Mouse (Mus musculus) retina, embryonic 14.5 days (tissue): Measurements from ENCODE around the gene Nek7.
A peak's percentile ranks its signal among the peaks of the same experiment; 100 is the strongest.

ENCODE experiments used
- DNase-seq: peaks from one replicate; pipeline ENCODE4 v3.0.0-alpha.2; 2015; ENCODE audit warnings: low spot score

Nek7 gene

DNA sequence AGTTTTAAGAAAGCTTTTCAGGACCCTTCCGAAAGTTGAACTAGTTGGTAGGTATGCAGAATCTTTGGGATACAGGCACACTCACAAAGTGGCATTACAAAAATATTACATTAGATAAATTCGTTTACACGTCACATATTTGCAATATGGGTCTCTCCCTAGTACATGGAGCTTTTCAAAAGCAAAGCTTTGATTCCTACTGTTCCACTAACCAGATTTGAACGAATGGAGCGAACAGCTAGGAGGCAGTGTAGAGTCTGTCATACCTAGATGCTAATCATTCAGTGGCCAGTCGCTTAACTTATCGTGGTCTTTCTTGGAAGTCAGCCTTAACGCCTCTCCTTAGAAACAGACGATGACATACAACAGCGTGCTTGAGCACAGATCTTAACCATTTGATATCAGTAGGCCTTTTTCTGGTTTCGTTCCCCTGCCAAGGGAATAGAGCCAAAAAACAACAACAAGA is at the start of gene Nek7:
Gene Nek7, minus strand, starts transcription at position 146 of the 466 bp plus-strand sequence.
- peak; percentile 77 for DNase-seq

DNA sequence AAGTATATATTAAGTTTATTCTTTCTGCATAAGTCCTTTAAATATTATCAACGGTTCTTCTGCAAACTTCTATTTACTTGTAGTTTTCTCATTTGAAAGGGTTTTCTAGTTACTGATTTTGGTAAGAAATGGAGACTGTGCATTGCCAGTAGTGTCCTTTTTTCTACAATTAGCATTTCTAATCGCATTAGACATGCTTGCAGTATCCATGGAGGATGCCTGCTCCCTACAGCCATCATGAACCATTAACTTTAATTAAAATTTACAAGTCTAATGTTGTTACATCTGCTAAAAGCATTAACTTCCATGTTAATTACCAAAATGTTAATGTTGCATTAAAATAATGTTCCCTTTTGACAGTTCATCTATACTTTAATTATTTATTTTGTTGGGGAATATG is 42.4 kb upstream of the Nek7 start:
- no peak for DNase-seq

DNA sequence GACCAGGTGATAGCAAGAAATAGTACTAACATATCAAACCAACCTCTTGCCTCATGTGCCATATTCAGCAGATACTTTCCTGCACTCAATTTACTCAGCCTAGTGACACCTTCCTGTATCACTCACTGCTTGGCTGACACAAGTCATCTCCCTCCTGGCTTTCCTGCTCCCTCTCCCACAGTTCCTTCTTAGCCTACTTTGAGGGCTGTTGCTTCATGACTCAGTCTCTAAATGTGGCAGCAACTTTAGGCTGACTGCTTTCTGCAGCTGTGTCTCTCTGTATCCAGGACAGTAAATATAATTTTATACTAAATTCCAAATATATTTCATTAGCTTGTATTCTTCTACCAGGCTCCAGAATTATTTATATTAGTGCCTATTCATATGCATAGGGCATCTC is 34.3 kb upstream of the Nek7 start:
- no peak for DNase-seq

DNA sequence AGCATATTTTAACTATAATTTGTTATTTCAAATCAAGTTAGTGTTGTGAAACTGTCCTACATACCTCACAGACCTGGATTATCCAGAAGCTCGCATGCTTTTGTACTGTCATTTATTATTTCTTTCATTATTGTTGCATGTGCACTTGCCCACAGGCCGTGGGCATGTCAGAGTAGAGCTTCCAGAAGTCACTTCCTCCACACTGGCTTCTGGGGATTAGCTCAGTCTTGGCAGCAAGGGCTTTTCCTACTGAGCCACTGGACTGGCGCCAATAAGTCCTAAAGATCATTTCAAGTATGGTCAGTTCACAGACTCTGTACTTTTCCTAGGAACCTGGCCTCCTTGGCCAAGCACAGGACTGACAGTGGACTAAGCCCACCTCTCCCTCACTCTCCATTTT is 25.1 kb upstream of the Nek7 start:
- no peak for DNase-seq

DNA sequence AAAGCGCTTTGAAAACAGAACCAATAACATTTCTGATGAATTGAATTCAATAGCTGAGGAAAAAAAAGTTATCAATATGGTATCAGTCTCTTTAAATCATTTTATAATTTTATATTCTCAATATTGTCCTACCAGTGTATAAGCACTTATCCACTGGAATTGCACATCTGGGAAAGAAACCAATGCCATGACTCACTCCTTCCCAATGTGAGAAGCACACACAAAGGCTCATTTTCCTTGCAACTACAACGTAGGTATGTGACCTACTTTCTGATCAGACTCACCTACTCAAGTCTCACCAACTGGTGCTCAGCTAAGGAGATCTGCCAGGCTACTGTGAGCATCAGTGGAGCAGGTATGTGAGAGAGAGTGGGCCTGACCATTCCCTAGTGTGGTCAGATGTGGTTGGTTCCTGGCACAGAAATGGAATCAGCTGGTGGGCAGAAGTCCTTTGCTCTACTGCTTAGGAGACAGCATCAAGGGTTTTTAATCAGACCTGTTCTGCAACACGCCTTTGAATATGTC is 23.4 kb upstream of the Nek7 start:
- no peak for DNase-seq

DNA sequence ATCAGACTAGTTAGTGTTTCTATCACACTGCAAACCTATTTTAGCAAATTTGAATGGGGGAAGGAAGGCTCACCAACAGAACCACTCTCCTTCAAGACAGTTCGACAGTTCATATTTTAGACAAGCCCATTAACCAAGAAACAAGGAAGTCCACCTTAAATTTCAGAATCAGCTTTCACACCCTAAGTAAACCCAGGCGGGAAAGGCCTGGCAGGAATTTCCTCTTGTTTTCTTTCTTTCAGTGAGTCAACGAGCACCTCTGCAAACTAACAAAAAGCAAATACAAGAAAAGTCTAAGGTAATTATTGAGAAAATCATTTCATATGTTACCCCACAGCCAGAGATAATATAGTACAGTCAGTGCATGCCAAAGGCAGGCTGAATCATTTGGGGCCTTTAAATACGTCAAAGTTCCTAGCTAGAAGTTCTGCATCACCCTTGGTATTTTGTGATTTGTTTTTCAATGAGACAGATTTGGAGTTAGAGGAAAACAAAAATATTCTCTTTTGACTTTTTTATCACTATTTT is 21.1 kb upstream of the Nek7 start:
- DNase-seq: no peak

DNA sequence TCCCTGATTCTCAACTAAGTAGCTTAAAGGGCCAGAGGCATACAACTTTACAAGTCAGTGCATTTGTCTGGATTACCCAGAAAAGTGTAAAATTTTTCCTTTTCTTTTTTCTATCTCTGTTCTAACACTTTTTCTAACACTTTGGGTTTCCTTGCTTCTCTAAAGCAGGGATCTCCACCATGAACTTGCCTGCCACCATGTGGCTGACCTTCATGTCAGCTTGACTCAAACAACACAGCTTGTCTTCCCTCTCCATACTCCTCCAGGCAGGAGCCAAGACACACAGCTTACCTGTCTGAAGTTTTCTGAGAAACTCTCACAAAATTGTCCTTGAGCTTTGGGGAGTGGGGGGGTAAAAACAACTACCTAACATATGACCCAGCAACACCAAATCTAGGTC is 17.9 kb upstream of the Nek7 start:
- DNase-seq: peak; percentile 21

DNA sequence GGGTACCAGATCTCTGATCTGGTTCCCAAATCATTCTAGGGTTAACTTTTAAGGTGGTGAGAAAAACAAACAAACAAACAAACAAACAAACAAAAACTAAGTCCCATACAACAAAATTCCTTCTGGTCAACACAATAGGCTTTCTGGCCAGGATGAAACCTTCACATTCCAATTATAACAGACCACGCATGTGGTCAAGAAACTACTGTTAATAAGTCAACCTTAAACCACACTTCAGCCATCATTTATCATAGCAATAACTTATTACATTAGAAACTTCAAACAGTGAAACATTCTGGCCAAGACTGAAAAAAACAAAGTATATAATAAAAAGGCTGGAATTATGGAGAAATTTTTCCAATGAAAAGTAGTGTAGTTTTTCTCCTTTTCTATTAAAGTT is 14.6 kb upstream of the Nek7 start:
- no peak for DNase-seq

DNA sequence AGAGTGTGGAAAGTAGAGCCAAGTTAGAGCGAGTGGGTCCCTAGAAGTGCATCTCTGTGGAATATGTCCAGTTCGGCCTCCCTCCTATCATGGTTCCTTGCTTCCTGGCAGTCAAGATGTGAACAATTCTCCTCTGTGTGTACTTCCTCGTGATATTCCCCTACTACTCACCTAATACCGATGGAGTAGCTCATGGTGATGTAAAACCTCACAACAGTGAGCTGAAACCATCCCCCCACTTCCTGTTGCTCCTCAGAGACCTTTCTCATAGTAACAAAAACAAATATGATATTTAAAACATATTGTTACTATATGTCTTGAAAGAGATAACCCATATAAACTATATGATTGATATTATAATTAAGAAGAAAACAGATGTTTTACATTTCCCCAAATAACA is 9.0 kb upstream of the Nek7 start:
- no peak for DNase-seq

DNA sequence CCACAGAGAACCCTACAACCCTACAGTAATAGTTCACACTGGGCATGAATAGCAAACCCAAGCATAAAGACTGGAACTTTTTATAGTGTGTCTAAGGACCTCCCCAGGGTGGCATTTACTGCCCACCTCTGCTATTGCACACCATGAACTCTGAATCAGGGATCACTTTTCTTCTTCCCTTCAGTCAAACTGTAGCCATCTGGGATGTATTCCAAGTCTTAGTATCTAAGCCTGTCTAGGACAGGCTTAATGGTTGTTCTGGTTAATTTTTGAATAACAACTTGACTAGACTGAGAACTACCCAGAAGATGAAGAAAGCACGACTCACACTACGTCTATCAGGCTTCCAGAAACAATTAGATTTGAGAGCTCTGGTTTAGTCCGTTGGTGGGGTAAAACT is 8.5 kb upstream of the Nek7 start:
- DNase-seq: no peak

DNA sequence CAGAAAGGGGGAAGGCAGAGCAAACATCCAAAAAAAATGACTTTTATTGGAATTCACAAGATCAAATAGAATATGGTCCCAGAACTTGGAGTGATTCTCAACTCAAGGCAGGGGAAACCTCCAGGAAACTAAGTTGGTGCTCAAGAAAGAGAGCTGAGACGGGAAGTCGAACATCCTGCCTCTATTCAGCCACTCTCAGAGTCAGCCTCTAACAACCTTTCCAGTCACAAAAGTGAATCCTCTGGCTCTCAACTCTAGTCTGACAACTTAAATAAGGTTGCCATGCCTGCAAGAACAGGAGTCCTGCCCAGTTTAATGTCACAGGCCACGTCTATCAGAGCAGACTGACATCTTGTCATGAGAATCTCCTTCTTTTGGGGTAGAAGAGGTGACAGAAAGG is 7.9 kb upstream of the Nek7 start:
- no peak for DNase-seq

DNA sequence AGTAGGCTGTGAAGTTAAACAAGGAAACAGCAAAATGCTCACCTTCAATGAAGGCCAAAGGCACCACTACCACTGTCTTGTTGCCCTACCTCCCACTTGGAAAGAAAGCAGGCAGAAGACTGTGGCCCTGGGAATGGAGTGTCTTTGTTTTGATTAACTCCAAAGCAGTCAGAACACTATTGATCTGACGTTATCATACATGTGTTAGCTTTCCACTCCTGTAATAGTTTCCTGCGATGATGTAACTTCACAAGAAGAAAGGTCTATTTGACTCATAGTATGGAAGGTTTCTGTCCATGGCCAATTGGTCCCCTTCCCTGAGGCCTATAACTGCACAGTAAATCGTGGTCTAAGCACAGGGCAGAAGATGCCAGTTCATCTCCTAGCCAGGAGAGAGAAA is 6.3 kb upstream of the Nek7 start:
- no peak for DNase-seq

DNA sequence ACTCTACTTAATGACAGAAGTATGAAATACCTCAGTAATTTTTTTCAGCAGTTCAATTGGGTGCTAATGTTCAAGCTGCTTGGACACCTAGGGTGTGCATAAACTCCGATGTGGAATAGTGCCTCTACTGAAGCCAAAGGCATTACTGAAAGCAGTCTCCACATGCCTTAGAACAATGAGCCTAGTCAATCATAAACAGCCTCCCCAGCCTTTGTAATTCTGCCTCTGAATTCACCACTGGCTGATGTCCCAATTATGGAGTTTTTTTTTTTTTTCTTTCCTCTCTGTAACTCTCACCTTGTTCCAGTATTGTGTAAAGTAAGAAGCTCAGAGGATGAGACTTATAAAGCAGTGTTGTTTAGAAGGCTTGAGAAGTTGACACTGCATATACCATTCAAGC is 3.9 kb upstream of the Nek7 start:
- DNase-seq: peak; percentile 49

DNA sequence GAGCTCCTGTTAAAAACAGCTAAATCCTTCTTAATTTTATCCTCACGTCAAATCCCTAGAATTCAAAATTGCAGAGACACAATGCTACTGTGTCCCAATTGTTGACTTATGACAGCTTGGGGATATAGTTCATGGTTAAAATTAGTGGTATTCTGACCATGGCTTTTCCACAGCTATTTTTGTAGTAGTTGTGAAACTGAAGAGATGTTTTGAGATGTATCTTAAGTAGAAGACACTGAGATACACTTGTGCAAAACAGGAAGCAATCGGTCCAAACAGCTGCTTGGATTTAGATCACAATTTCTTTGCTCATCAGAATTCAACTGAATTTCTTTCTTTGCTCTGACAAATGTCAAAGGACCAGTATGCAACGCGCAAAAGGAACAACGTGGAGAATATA is 2.9 kb upstream of the Nek7 start:
- no peak for DNase-seq

DNA sequence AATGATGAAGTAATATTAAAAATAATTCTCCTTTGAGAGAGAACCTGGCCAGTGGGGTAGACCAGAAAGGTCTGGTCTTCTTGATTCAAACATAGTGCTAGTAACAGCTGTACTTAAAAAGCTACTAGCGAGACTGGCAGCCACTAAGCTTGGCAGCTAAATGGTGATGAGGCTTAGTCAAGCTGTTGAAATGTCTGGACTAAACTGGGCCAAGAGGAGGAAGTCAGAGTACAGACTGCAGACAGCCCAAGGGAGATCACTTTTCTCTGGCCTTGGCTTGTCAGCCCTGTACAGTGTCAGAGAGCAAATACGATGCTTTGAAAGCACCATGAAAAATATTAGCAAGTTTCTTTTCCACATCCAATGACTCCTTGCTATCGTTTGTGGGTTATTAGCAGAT is 2.5 kb upstream of the Nek7 start:
- DNase-seq: no peak

DNA sequence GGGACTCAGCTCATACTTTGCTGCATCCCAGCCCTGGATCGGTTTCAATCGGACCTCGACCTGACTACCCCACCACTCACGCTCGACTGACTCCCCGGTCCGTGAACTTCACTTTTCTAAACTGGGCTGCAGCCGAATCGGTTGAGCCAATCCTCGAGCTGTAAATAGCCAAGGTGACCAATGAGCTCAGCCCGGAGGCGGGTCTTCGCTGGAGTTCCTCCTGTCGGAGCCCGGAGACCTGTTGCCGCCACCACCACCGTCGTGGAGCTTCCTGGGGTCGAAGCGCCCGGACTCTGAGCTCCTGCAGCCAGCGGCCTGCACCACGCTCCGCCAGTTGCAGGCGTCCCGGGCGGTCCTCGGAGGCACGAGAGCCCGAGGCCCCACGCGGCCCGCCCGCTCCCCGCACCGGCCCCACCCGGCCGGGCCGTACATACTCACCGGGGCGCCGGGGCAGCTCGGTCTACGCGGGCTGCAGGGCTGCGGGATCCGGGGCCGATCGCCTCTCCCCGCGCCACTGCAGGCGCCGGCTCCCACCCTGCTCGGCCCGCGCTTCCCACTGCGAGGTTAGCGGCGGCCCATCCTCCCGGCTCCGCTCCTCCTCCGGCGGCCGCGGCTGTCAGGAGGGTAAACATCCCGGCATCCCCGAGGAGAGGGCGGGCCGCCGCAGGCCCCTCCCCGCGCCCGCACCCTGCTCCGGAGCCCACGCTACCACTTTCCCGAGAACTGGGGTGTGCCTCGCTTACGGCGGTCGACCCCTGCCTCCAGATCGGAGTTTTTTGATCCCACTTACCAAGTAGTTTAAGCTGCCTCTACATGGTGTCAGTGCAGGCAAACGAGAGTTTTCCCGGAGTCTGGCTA is 598 bp downstream of the Nek7 start:
- DNase-seq: peak; percentile 98

DNA sequence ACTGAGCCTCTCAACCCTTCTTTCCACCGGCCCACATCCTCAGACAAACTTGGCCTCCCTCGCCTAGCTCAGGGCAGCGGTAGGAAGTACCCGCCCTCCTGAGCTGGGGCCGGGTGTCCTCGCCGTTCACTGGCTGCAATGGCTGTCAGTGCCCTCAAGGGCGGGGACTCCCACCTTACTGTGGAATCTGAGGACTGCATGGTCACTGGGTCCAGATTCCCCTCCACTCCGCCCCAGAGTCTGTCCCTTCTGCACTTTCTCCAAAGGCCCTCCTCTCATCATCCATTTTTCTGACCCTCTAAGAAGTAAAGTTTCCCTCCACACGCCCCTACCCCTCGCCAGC is 2.0 kb downstream of the Nek7 start:
- DNase-seq: peak; percentile 91

DNA sequence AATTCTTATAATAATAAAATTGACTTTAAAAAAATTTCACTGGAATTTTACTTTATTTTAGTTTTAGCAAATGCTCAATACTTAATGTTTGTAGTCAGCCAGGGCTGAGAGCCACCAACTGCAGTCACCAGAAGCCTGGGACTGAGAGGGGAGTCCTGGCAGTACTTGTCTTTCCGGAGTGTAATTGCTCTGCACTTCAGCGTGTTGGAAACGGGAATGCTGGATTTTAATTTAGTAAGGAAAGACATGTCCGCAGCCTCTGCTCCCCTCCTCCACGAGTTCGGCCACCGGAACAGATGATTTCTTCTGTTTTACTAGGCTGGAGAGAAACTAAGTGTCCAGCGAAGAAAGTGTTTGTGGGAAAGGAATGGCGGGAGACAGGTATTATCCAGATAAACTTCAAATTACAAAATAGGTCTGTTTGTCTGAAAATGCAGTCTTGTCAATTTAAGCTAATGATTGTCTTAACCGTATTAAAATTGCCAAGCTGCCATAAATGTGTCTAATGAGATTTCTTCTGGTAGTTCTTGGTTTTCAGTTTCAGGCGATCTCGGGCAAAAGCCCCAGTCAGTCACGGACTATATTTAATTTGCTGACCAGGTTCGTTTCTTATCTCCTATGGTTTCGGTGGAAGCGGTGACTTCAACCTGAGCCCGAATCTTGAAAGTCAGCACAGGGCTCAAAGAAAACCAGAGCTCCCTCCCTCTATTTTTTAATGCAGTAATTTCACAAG is 2.5 kb downstream of the Nek7 start:
- no peak for DNase-seq

DNA sequence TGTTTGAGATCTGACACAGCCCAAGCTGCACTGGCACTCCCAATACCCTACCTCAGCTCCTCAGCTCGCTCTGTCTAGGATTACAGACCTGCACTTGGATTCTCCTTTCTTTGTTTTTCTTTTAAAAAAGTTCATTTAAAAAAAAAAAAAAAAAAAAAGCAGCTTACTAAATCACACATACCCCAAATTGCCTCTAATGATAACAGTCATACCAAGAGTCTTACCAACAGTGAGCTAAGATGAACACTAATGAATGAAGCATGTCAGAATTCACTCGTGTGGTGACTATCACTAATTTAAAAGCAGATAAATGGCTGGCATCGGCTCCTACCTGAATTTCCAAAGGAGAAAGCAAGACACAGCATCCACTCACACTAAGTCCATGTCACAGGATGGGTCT is 4.6 kb downstream of the Nek7 start:
- no peak for DNase-seq

DNA sequence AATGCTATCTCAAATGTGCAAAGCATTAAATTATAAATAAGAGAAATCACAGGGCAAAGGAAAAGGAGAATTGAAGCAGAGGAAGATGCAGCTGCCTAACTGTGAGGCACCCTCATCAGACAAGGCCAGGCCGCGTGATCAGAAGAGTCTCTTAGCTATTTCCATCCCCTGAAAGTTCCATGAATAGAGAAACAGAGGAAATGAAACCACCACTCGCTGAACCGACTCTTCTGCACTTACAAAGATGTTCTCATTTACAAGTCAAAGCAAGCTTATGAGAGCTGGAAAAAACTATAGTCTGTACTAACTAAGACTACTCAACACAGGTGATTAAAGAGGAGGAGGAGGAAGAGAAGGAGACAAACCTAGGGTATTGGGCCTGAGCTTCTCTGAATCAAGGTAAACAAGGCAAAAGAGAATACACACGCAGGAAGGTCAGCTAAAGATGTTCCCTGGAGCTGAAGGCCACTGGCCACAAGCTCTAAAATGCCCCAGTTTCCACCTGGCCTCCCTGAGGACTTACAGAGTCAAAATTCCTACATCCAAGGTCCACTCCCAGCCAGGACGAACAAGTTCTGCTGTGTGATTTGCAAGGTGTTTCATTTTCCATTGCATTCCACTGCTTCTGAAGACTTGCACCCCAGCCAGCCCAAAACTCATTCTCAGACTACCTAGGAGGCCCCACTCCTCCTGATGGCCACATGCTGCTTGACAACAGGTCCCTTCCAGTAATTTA is 5.2 kb downstream of the Nek7 start:
- DNase-seq: no peak

DNA sequence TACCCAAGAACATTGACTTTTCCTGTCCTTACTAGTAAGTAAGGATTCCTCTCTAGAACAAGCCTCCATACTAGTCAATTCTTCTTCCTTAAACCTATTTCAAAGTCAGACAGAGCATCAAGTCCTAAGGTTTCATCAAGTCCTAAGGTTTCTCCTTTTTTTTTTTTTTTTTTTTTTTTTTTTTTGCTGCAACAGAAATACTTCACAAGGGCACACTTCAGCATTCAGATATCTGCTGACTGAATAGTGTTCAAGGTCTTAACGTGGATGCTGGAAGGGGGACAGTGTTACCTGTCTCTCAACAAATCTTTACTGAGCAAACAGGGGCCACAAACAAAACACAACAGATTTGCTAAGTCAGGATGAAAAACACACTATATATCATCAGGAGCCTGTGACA is 7.8 kb downstream of the Nek7 start:
- DNase-seq: no peak

DNA sequence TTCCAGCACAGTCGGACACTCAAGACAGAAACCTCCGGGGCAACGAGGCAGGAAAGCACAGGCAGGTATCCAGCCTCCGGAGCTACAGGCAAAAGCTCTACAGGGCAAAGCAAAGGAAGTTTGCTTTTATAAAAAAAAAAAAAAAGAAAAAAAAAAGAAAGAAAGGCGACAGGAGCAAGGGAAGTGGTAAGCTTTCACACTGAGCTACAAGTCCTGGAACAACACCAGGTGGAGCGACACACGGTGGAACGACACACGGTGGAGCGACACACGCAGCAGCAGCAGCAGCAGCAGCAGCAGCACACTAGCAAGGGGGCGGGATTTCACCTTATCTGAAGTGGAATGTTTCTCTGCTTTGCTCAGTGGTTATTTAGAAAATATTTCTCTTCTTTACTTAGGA is 10.8 kb downstream of the Nek7 start:
- DNase-seq: no peak
